Comparison of ENCODE assay signal across 9 mouse cellular contexts in genomic region chr5:118663999-118664398, GRCm38 (mm10).
DNase-seq lines count a peak whose midpoint lies in the region; ATAC-seq and TF ChIP-seq lines count a peak whose summit lies in the region.
"Had no signal": no experiment of that assay in that cellular context is flagged by ENCODE, and none has a peak within 500 bp of the region (broad histone marks: within the 10 kb centered on the region; RNA-seq: fewer than 3 reads in every experiment).

No protein-coding gene starts in this region.

- TF ChIP-seq EP300 in heart, adult 2 months (IDR thresholded peaks at IDR 0.05; ENCODE audit: insufficient read depth, low read depth, low read length), result no peak

- no peaks in the 10 kb centered on the region for H3K9me3 ChIP-seq in heart, embryonic 12.5 days (replicated peaks)
- H3K9me3 ChIP-seq: heart, embryonic 13.5 days had no signal

- H3K79me2 ChIP-seq in heart, adult 2 months (replicated peaks; ENCODE audit: control insufficient read depth, insufficient read depth, low read length), result peaks cover 6% of the 10 kb centered on the region

- H3K4me3 ChIP-seq in heart, adult 2 months, result no peak overlapping the region
- no peak overlapping the region for H3K4me3 ChIP-seq in heart, embryonic 12.5 days
- H3K4me3 ChIP-seq: heart, embryonic 13.5 days had no signal

- ATAC-seq in heart, embryonic 12.5 days (ENCODE audit: insufficient number of reproducible peaks, low FRiP score), result no peak

- intact Hi-C loops in heart, adult 2 months (cut with DNase I), result no loop called here
- intact Hi-C loops in gastrocnemius, postnatal 14 days (cut with DNase I; ENCODE audit: low total_unique reads), result no loop called here

- no peaks in the 10 kb centered on the region for H3K27me3 ChIP-seq in heart, adult 2 months (ENCODE audit: control insufficient read depth, insufficient read depth, low read length)
- H3K27me3 ChIP-seq in heart, embryonic 12.5 days (replicated peaks), result no peaks in the 10 kb centered on the region
- H3K27me3 ChIP-seq: heart, embryonic 13.5 days had no signal

- DNase-seq in heart, adult 2 months, result peak; percentile 67 to 74
- DNase-seq in A20 (ENCODE audit: low read depth, low spot score), result peak; percentile 63
- DNase-seq in gastrocnemius, postnatal 14 days, result peak; percentile 36
- peak; percentile 64 for DNase-seq in lung, postnatal 25 days (ENCODE audit: low spot score)
- no peak for DNase-seq in ovary, postnatal 14 days (ENCODE audit: low spot score)
- no peak for DNase-seq in left cerebral cortex, adult 18-20 months (ENCODE audit: low spot score in 2 of 2)
- DNase-seq in right cerebral cortex, adult 2 months (ENCODE audit: low spot score in 2 of 2), result no peak

- WGBS in heart, adult 2 months, result 64% methylated on average over 6 of the region's 6 CpGs
- 82% methylated on average over 6 of the region's 6 CpGs for WGBS in heart, embryonic 12.5 days

- no peak for TF ChIP-seq CTCF in heart, adult 2 months (IDR thresholded peaks at IDR 0.05)

- peaks cover 12% of the 10 kb centered on the region for H3K4me1 ChIP-seq in heart, adult 2 months (ENCODE audit: control insufficient read depth, insufficient read depth, low read length)
- peaks cover 54% of the 10 kb centered on the region for H3K4me1 ChIP-seq in heart, embryonic 12.5 days (replicated peaks)

- no peak overlapping the region for H3K27ac ChIP-seq in heart, adult 2 months
- H3K27ac ChIP-seq in heart, embryonic 12.5 days (ENCODE audit: poor library complexity, severe bottlenecking), result no peak overlapping the region
- H3K27ac ChIP-seq: heart, embryonic 13.5 days had no signal

- no peak overlapping the region for H3K4me2 ChIP-seq in heart, embryonic 12.5 days
- H3K4me2 ChIP-seq: heart, embryonic 13.5 days had no signal

- H3K36me3 ChIP-seq in heart, adult 2 months (ENCODE audit: control insufficient read depth, insufficient read depth, low read length), result no peaks in the 10 kb centered on the region
- no peaks in the 10 kb centered on the region for H3K36me3 ChIP-seq in heart, embryonic 12.5 days
- H3K36me3 ChIP-seq: heart, embryonic 13.5 days had no signal

- no peak overlapping the region for H3K9ac ChIP-seq in heart, adult 2 months (ENCODE audit: low read depth, low read length)
- H3K9ac ChIP-seq in heart, embryonic 12.5 days, result no peak overlapping the region
- H3K9ac ChIP-seq: heart, embryonic 13.5 days had no signal

- no peak for TF ChIP-seq POLR2A in heart, adult 2 months (IDR thresholded peaks at IDR 0.05; ENCODE audit: insufficient read depth, low read depth, low read length)

Comparison
In these comparisons a context has a peak if more than half of its experiments do, and no peak if none do; other contexts are left out.
1. DNase-seq: peak in heart, adult 2 months (2 of 2), A20 (single experiment), gastrocnemius, postnatal 14 days (single experiment) and lung, postnatal 25 days (single experiment); none in ovary, postnatal 14 days (single experiment), left cerebral cortex, adult 18-20 months (0 of 2) and right cerebral cortex, adult 2 months (0 of 2).